Mouse (Mus musculus) liver, adult 2 months (tissue): ENCODE measurements at regions not wholly inside any gene's neighbourhood (a gene's known extent, or its start where the extent isn't known, plus 50 kb on each side); places are given as distances from the start of the nearest gene placed in this dataset.
A peak's percentile ranks its signal among the peaks of the same experiment; 100 is the strongest.

ENCODE experiments used
- DNase-seq: peaks from one replicate; pipeline ENCODE4 v3.0.0-alpha.2; 2011; ENCODE audit warnings: low read depth, low spot score; ENCODE audit errors: extremely low read depth
- H3K27ac ChIP-seq: fragments of 200-500 bp; replicated peaks from 2 replicates; pipeline ENCODE4 v1.5.1; 2012; ENCODE audit warnings: low read depth, mild to moderate bottlenecking, control low read depth, inconsistent platforms, low read length; ENCODE audit not compliant: insufficient read depth
- H3K27me3 ChIP-seq: fragments of 200-500 bp; 2 replicates; pipeline ENCODE4 v1.6.1; 2012; ENCODE audit warnings: mild to moderate bottlenecking, moderate library complexity, low read length, inconsistent platforms; ENCODE audit not compliant: control insufficient read depth, insufficient read depth
- H3K36me3 ChIP-seq: fragments of 200-500 bp; 2 replicates; pipeline ENCODE4 v1.6.1; 2012; ENCODE audit warnings: low read length, inconsistent platforms; ENCODE audit not compliant: control insufficient read depth, insufficient read depth
- H3K4me1 ChIP-seq: fragments of 200-500 bp; 2 replicates; pipeline ENCODE4 v1.6.1; 2011; ENCODE audit warnings: low read length; ENCODE audit not compliant: control insufficient read depth, insufficient read depth
- H3K4me3 ChIP-seq: fragments of 200-500 bp; 2 replicates; pipeline ENCODE4 v1.5.1; 2011; ENCODE audit warnings: low read depth, mild to moderate bottlenecking, control low read depth, low read length, moderate library complexity; ENCODE audit not compliant: insufficient read depth
- H3K79me2 ChIP-seq: fragments of 200-500 bp; 2 replicates; pipeline ENCODE4 v1.6.1; 2012; ENCODE audit warnings: inconsistent platforms, mild to moderate bottlenecking, low read length, moderate library complexity; ENCODE audit not compliant: control insufficient read depth, insufficient read depth
- H3K9ac ChIP-seq: fragments of 200-500 bp; 2 replicates; pipeline ENCODE4 v1.6.1; 2012; ENCODE audit warnings: low read depth, mild to moderate bottlenecking, control low read depth, inconsistent platforms, low read length
- CTCF ChIP-seq: fragments of 200-500 bp; IDR thresholded peaks from 2 replicates; pipeline ENCODE4 v1.5.1; 2011; ENCODE audit warnings: low read depth, low read length, control low read depth
- POLR2A ChIP-seq: fragments of 200-500 bp; IDR thresholded peaks from 2 replicates; pipeline ENCODE4 v1.6.1; 2011; ENCODE audit warnings: low read length, control low read depth; ENCODE audit not compliant: insufficient read depth; ENCODE audit errors: extremely low read depth
- WGBS: fragments of 180-500 bp; shearing (Covaris S2); methylation state at CpG from one replicate; pipeline ENCODE4 v1.1.7; 2018; 5-methylcytosine and 5-hydroxymethylcytosine counted together

GRCm38 (mm10) chr6:117544276-117545196, 296.4 kb upstream of the Zfp637 start:
- no peak overlapping the region for H3K9ac ChIP-seq
- H3K27me3 ChIP-seq: no peaks in the 10 kb centered on the region
- no peak overlapping the region for H3K4me3 ChIP-seq
- WGBS: 84% methylated on average over 11 of the region's 11 CpGs
- H3K36me3 ChIP-seq: no peaks in the 10 kb centered on the region
- TF ChIP-seq CTCF (no peak), POLR2A (no peak)
- no peaks in the 10 kb centered on the region for H3K4me1 ChIP-seq
- no peak overlapping the region for H3K27ac ChIP-seq
- no peak for DNase-seq
- H3K79me2 ChIP-seq: no peaks in the 10 kb centered on the region

- H3K36me3 ChIP-seq: no peaks in the 10 kb centered on the region
- no peak for TF ChIP-seq CTCF
- TF ChIP-seq POLR2A: no peak
- no peak for DNase-seq
- H3K4me1 ChIP-seq: no peaks in the 10 kb centered on the region
- no peaks in the 10 kb centered on the region for H3K79me2 ChIP-seq
- no peak overlapping the region for H3K9ac ChIP-seq
- no peaks in the 10 kb centered on the region for H3K27me3 ChIP-seq
- no peak overlapping the region for H3K4me3 ChIP-seq
- 91% methylated on average over 7 of the region's 7 CpGs for WGBS
- no peak overlapping the region for H3K27ac ChIP-seq
These were observed 290.1 kb upstream of the Zfp637 start for GRCm38 (mm10) chr6:117550930-117551329.

GRCm38 (mm10) chr6:117552006-117552667, 288.8 kb upstream of the Zfp637 start:
- Histone ChIP-seq H3K27me3 (no peaks in the 10 kb centered on the region), H3K4me3 (no peak overlapping the region), H3K27ac (no peak overlapping the region), H3K4me1 (no peaks in the 10 kb centered on the region), H3K9ac (no peak overlapping the region), H3K36me3 (no peaks in the 10 kb centered on the region), H3K79me2 (no peaks in the 10 kb centered on the region)
- 56% methylated on average over 6 of the region's 6 CpGs for WGBS
- peak; percentile 15 for DNase-seq
- TF ChIP-seq POLR2A: no peak
- no peak for TF ChIP-seq CTCF

GRCm38 (mm10) chr6:117563159-117563558, 277.8 kb upstream of the Zfp637 start:
- 91% methylated on average over 6 of the region's 6 CpGs for WGBS
- TF ChIP-seq POLR2A (no peak), CTCF (no peak)

GRCm38 (mm10) chr6:117563704-117564103, 277.3 kb upstream of the Zfp637 start:
- Histone ChIP-seq H3K9ac (no peak overlapping the region), H3K36me3 (no peaks in the 10 kb centered on the region), H3K4me1 (no peaks in the 10 kb centered on the region), H3K27ac (no peak overlapping the region), H3K27me3 (no peaks in the 10 kb centered on the region; the same call in 1 of the 2 replicates), H3K79me2 (no peaks in the 10 kb centered on the region), H3K4me3 (no peak overlapping the region)
- no peak for DNase-seq
- TF ChIP-seq CTCF (no peak), POLR2A (no peak)
- 95% methylated on average over 1 of the region's 1 CpGs for WGBS

More at GRCm38 (mm10) chr6:117563159-117563558, 277.8 kb upstream of the Zfp637 start:
- Histone ChIP-seq H3K79me2 (no peaks in the 10 kb centered on the region), H3K4me1 (no peaks in the 10 kb centered on the region), H3K27me3 (no peaks in the 10 kb centered on the region; the same call in 1 of the 2 replicates), H3K27ac (no peak overlapping the region), H3K4me3 (no peak overlapping the region), H3K9ac (no peak overlapping the region), H3K36me3 (no peaks in the 10 kb centered on the region)
- no peak for DNase-seq

GRCm38 (mm10) chr6:117566786-117567185, 274.2 kb upstream of the Zfp637 start:
- no peaks in the 10 kb centered on the region for H3K36me3 ChIP-seq
- no peak for TF ChIP-seq POLR2A
- DNase-seq: no peak
- H3K9ac ChIP-seq: no peak overlapping the region
- H3K4me3 ChIP-seq: no peak overlapping the region
- H3K79me2 ChIP-seq: no peaks in the 10 kb centered on the region
- no peaks in the 10 kb centered on the region for H3K4me1 ChIP-seq
- H3K27me3 ChIP-seq: no peaks in the 10 kb centered on the region; the same call in 1 of the 2 replicates
- WGBS: 86% methylated on average over 6 of the region's 6 CpGs
- no peak overlapping the region for H3K27ac ChIP-seq
